Mouse (Mus musculus) spleen, postnatal 14 days (tissue): Measurements from ENCODE around the gene Cyp24a1.

Source experiments
- DNase-seq, 2 experiments: peaks; one replicate each; pipeline ENCODE4 v3.0.0; 2021 to 2022; ENCODE audit warnings: low spot score in 2 of 2

Cyp24a1 gene

DNA sequence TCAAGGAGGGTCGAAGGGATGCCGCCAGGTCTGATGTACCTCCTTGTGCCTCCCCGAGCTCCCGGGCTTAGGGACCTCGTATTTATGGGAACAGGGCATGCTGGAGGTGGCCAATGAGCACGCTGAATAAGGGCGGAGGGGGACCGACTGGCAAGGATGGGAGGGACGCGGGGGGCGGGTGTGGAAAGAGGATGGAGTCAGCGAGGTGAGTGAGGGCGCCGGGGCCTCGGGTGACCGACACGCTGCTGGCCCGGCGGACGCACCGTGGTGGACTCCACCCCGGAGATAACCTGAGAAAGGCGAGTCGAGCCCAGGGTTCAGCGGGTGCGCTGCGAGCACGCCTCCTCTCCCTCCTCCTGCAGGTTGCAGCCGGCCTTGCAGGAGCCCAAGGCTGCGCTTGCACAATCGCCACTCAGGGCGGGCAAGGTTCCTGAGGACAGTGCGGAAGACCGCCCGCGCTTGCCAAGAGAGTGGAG is at the start of gene Cyp24a1:
Cyp24a1 (minus strand) TSS at position 55 of the 476 bp plus-strand sequence.
- DNase-seq = no peak

DNA sequence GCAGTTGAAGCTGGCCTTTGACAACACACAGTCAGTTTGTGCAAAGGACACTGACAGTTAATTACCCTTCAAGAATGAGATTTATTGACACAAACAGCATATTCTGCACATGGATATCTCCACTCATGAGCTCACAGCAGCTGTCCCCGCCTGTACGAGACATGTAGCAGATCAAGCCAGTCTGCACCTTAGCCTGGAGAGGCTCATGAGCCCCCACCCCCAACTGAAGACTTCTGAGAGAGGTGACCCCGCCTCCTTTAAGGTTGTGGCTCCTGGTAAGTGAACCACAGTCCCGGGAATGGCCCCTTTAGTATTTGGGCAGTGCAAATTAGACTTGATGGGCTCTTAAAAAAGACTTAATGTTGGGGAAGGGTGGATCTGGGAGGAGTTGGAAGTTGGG is 48.8 kb upstream of the Cyp24a1 start:
- DNase-seq = no peak

DNA sequence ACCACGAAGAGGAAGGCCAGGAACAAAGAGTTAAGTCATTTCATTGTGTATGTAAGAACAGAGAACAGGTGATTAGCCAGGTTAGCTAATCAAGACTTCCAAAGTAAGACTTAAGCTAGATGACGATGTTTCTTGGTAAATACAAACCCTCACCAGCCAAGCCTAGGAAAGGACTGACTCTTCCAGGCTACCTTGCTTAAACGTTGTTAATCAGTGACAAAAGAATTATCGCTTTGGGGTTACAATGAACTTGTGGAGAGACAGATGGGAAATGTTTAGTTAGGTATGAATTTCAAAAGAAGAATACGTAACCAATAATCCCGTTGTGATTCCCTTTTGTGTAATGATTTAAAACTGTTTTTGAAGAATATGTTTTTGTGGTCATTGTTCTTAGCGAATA is 48.0 kb upstream of the Cyp24a1 start:
- no peak for DNase-seq

DNA sequence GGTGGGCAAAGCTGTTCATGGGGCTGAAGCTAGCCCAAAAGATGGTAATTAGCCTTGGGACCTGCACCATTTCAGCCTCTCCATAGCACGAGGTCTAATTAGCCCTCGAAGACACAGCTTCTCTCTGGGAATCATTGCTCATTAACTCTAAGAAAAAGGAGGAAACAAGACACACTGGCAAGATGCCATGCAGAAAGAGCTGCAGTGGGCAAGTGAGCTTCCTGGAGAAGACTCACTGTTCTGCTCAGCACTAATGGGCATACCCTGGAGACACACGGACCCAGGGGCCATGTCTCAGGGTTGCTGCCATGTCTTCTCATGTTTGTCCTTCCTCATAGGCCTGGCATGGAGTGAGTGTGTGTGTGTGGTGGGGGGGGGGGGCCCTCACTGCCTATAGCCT is 47.2 kb upstream of the Cyp24a1 start:
- no peak for DNase-seq

DNA sequence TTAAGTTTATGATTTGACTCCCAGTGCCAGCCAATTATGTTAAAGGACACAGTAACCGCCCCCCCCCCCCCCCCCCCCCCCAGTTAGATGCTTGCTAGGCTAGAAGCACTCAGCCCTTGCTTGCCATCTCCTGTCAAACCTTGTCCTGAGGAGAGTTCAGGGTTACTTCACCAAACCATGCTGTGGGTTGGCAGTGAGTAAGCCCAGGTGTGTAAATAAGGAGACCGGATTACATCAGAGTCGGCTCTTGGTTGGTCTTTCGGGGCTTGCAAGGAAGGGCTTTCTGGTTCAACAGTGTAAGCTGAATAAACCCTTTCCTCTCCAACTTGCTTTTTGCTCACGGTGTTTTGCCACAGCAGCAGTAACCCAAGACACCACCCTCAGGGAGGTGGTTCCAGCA is 46.7 kb upstream of the Cyp24a1 start:
- no peak for DNase-seq

DNA sequence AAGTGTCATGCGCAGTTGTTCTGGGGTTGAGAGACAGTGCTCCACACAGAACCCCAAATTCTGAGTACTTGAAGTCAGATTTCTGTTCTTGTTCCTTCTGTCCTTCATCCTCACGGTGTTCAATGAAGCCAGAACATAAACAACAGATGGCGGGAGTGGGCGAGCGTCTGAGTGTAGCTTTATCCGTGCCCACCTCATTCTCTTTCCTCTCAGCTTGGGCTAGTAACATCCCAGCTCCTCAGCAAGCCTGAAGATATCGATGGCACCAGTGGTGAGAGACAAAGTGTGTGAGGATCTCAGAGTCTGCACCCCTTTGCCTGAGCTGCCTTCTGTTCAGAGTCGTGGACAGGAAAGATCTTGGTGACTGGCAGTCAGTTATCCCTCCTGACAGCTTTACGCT is 42.3 kb upstream of the Cyp24a1 start:
- DNase-seq = no peak

DNA sequence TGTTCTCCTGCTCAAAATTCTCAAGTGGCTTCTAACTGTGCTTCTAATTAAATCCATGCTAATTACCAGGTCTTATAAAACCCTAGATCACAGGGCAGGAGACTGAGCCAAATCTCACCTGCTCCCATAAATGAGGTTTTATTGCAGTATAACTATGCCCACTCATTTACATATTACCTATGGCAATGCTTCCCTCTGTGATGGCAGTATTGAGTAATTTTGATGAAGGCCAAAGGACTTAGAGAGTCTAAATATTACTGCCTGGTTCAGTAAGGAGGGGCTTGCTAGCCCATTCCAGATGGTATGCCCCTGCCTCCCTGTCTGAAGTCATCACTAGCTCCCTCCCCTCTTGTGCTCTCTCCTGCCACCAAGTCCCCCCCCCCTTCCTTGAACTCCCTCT is 38.9 kb upstream of the Cyp24a1 start:
- no peak for DNase-seq

DNA sequence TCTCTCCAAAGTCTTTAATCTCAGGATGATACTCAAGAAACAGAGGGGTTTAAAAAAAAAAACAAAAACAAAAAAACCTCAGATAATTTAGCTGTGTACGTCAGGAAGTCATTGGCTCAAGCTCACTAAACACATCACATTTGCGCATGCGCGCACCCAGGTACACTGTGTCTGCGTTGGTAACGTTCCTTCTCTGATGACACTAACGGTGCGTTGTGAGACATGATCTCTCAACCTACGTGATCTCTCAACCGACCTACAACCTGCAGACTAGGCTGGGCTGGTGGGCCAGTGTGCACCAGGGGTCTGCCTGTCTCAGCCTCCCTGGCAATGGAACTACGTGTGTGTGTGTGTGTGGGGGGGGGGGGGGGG is 37.8 kb upstream of the Cyp24a1 start:
- no peak for DNase-seq

DNA sequence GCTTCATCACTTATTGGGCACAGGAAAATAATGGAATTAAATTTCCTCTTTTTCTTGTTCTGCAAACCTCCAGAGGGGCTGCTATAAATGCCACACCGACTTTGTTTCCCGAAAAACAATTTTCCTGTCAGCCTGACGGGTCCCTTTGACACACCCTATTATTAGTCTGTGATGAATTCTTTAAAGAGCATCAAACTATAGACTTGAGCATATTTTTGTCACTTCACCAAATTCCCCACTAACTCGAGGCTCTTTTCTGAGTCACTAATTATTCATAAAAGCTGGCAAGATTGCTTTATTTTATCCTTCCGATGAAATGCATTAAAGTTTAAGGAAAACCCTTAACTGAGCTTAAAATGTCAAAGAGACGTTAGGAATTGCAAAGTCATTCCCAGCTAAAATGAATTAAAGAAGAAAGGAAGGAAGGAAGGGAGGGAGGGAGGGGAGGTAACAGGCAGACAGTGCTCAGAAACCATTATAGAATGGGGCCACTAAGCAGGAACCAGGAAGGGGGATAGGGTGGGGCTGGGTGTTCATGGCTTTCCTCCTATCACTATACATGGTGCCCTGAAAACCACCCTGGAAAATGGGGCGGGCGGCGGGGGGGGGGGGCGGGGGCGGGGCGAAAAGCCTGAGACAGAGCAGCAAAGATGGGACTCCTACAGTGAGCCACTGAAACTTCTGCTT is 37.3 kb upstream of the Cyp24a1 start:
- DNase-seq = no peak

DNA sequence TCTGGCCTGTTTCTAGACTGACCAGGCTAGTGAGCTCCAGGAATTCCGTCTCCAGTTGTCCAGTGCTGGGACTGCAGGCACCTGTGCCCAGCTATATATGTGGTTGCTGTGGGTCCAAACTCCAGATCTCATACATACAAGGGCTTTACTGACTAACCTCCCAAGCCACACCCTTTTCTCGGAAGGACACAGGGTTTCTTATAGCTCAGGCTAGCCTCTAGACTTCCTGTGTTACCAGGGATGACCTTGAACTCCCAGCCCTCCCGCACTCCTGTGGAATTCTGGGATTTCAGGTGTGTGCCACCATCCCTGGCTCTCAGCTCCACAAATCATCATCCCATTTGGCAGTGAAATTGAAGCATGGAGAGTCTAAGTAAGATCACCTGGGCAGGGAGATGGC is 33.3 kb upstream of the Cyp24a1 start:
- no peak for DNase-seq

DNA sequence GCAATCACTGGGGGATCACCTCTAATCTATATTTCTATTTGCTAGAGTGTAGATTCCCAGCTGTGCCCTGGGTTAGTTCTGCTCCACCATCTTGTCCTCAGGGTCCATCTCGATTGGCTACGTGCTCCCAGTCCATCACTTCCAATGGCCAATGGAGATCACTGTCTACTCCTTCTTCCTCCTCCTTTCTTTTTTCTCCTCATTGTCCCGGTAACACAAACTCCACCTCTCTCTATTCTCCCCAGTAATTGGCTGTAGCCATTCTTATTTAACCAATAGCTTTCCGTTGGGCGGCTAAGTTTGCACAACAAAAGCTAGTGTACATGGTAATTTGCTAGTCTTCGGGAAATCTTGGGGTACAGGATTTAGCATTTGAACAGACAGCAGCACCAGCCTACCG is 32.8 kb upstream of the Cyp24a1 start:
- DNase-seq = no peak

DNA sequence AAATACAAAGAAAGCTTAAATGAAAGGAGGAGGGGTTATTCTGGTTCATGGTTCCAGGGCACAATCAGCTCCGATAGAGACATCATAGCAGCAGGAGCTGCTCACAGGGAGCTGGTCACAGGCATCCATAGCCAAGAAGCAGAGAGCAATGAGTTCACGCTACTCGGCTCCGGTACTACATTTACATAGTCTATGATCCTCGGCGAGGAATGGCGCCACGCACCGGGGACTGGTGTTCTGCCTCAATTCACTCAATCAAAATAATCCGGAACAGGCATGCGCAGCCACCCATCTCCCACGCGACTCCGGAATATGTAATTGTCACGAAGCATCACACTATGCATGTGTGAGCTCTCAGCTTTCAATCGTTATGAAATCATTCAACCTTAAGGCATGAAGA is 31.1 kb upstream of the Cyp24a1 start:
- DNase-seq = no peak

DNA sequence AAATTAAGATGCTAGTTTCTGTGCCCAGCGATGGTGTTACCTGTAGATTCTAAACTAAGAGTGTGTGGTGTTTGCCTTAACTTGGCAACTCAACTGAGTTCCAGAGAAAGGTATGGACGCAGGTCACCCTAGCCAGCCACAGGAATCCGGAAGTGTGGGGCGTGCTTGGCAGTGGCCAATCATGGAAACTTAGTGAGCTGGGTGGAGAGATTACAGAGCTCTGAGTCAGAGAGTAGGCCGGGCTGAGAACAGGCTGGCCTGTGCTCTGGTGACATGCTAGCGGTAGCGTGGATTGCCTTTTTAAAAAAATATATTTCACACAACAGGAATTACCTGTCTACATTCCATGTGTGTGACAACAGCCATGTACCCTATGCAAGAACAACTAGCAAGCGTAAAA is 29.6 kb upstream of the Cyp24a1 start:
- DNase-seq = no peak

DNA sequence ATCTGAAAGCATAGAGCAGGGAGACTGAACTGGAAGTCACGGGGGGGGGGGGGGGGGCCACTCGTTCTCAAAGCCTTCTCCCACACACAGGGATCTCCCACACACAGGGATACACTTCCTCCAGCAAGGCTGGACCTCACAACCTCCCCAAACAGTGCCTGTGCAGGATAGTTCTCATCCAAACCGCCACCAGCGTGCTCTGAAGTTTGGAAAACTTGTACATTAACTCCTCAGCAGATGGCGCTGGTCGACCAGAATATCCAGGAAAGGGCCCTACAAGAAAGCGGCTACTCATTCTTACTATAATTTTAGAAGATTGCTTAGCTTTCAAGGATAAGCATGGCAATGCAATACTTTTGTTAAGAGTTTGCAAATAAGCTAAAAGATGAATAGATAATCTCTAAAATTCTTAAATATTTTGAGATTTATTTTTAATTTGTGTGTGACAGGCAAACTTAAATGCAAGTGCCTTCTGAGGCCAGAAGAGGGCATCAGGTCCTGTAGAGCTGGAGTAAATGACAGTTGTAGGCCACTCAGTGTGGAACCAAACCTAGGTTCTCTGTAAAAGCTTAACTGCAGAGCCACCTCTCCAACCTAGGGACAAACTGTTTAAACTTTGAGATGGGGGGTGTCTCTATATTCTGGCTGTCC is 23.5 kb upstream of the Cyp24a1 start:
- DNase-seq = no peak

DNA sequence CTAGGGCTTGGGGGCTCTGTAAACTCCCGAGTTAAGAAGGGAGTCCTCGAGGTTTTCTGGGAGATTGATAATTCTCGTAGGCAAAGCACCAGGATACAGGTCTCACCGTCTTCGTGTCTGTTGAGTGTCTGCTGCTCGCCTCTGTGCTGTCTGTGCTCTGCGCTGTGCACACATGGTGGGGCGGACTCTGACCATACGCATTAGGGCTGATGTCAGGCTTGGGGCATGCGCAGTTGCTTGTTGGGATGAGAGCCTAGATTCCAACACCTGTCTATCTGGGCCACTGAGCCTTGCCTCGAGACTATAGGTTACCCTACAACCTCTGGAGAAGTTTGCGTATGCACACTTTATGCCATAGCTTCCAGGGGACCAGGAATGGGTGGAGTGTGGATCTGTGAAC is 16.8 kb upstream of the Cyp24a1 start:
- DNase-seq = no peak

DNA sequence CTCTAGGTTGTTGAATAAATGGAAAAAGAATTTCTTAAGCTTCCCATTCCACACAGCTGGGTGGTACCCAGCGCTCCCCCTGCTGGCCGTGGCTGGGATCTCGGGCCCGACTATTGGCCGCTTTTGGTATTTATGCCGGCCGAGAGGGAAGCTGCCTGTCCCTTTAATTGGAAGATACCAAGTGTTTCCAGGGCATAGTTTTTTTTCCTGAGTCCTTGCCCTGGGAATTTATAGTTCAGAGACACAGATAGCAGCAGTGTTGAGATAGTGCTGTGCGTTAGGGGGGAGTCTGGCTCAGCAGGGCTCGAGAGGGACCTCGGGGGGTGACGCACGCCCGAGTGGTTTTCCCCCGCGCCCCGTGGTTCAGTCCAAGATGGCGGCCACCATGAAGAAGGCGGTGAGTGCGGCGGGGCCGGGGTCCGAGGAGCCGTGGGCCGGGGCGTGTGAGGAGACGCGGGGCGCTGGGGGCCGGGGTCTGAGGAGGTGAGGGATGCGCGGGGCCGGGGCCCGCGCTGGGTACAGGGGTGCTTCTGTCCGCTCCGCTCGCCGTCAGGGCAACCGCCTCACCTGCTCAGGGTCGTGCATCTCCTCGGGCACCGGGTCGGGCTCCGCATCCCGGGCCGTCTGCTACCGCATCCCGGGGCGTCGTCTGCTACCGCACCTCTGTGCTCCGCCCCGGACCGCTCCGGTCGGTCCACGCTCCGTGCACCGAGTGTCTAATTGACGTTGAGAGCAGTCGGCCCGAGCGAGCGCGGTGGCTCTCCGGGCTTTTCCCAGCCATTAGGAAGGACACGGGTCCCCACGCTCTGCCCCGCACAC is 14.3 kb upstream of the Cyp24a1 start:
- DNase-seq = peak; percentile 77 to 83

DNA sequence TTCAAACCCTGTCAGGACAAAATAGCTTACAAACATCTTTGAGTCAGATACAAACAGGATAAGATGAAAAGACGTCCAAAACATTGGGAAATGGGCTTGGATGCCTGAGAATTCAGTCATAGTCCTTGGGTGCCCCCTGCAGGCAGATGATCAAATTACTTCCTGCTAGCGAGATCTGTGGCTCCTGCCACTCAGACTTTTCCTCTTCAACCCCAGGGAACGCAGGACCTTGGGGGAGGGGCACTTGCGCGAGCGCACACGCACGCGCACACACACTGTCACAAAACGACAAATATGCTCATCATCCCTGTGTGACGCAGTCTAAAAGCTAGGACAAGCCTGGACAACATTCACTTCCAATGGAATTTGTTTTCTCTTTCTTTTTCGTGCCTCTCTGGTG is 11.9 kb upstream of the Cyp24a1 start:
- DNase-seq = peak; percentile 52 to 69

DNA sequence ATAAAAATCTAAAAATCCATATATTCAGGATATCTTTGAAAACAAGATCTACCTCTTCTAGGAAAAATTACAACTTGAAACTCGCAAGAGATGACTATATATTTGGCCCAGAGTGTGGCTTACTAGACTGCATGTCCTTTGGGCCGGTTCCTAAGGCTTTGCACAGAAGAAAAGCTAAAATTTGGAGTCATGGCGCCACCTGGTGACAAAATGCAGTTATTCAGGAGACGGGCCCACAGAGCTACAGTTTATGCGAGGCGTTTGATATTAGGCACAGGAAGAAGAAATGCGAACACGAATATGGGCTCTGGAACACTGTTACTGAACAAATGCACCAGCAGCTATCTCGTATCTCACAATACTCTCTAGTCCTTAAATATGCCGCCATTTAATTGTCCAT is 10.8 kb upstream of the Cyp24a1 start:
- DNase-seq = peak; percentile 46 to 64

DNA sequence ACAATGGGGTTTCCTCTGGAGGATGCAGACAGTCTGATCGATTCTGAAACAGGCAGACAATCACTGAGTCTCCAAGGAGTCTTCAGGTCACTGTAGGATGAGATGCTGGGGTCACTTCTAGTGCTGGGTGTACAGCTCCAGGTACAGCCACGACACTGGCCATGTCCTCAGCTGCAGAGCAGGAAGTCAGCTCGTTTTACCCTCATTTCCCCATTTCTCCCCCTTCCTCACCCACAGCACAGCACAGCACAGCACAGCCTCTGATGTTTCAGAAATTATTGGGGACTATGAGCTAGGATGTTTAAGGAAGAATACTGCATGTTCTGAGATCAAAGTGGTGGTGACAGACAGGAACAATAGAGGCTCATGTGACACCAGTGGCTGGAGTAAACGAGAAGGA is 7.0 kb upstream of the Cyp24a1 start:
- DNase-seq = no peak

DNA sequence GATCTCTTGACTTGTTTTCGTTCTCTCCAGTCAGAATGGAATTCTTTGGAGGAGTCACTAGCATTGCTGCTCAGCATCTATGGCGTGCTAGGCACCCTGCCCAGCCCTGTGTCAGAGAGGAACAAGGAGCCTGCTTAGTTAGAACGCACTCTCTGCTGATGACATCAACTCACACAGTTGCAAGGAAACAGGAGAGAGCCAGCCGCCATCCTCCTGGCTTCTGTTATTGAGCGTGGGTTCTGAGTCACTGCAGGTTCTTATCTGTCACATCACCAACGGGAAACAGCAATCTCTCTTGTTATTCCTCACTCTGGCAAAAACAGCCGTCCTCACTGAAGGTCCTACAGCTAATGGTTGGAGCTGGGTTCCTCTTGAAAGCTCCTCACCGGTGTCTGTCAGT is 6.4 kb upstream of the Cyp24a1 start:
- DNase-seq = no peak

DNA sequence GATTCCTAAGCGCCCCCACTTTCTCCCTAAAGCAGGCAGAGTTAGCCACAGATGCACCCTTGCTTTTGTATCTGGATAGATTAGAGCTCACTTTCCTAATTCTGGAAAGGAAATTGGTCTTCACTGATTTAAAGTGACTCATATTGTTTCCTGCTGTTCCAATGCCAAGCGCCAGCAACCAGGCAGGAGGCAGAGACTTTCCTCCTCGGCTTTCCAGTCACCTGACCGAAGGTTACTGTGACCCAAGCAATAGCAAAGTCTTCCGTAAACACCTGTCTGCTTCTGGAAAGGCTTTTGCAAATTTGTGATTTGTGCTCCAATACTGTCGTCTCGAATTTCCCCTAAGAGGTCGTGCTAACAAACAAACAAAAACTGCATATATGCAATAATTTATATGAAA is 1.1 kb upstream of the Cyp24a1 start:
- no peak for DNase-seq

DNA sequence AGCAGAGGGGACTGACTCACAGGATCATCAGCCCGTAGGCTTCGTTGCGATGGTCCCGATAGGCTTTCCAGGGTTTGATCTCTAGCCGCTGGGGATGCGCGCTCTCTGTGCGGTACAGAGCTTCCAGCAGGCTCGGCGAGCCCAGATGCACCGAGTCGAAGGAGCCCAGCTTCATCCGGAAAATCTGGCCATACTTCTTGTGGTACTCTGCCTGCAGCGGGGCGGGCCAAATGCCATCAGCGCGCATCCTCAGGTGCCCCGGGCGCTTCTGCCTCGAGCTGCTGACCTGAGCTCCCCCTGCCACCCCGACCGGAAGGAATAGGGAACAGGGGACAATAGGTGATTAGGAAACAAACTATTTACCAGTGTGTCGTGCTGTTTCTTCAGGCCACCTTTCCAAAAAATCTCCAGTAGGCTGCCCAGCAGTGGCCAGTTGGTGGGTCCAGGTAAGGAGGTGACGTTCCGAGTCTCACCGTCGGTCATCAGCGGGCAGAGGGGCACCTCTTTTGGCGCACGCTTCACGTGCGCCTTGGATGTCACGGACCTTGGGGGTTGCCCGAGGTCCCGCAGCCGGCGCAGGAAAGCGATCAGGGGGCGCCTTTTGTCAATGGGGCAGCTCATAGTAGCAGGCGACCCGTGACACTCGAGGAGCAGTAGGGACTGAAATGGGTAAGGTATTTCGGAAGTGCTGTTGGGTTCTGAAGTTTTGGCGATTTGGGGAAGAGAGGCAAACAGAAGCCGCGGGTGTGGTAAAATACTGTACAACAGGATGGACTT is 603 bp downstream of the Cyp24a1 start, which contains the start of gene Pfdn4:
Pfdn4 (plus strand) TSS at position 275 of the 777 bp plus-strand sequence.
- DNase-seq = no peak
